Mouse (Mus musculus) megakaryocyte-erythroid progenitor cell, adult 5-6 weeks (primary cell): ENCODE measurements around the gene Zbed3. TPM values are rescaled to one million over a fixed set of nuclear protein-coding genes. Genes with fewer than 3 reads are reported as not detected.

Experiments used
- ATAC-seq: replicated peaks from 2 replicates; pipeline ENCODE4 v1.8.0; 2016; ENCODE audit warnings: mild to moderate bottlenecking, inconsistent platforms; ENCODE audit not compliant: severe bottlenecking, poor library complexity, low FRiP score, low TSS enrichment
- total RNA-seq, 2 experiments: library from RNA; stranded (forward) in 1 of 2; stranded (reverse) in 1 of 2; fragments of 200-1000, 215-1000 nt in 1 of 2; fragments of >200 nt in 1 of 2; fragmentation: Nextera tagmentation in 1 of 2; gene quantifications; 2 replicates each; pipeline ENCODE4 v1.2.3; 2014 to 2017

The Zbed3 gene
- total RNA-seq (2014; fragmentation: Nextera tagmentation) (13.3 and 15.1 TPM in 2 replicates), total RNA-seq (2017) (0.76 and 2.6 TPM in 2 replicates)

DNA sequence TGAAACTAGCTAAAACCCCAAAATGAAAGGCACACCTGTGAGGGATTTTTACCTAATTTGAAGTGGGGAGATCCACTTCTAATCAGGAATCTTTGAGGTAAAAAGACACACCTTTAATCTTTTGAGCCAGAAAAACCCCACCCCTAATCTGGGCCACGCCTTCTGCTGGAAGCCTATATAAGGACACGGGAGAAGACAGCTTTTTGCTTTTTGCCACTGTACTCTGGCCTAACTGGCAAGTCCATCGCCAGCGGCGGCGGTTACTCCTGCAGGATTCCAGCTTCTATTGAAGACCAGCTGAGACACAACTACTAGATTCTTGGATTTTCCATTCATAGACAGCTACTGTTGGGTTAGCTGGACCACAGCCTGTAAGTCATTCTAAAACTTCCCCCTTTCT lies at the start of gene Zbed3:
TSS of gene Zbed3 (plus strand) at position 213 of the 400 bp plus-strand sequence.
- ATAC-seq: no peak

DNA sequence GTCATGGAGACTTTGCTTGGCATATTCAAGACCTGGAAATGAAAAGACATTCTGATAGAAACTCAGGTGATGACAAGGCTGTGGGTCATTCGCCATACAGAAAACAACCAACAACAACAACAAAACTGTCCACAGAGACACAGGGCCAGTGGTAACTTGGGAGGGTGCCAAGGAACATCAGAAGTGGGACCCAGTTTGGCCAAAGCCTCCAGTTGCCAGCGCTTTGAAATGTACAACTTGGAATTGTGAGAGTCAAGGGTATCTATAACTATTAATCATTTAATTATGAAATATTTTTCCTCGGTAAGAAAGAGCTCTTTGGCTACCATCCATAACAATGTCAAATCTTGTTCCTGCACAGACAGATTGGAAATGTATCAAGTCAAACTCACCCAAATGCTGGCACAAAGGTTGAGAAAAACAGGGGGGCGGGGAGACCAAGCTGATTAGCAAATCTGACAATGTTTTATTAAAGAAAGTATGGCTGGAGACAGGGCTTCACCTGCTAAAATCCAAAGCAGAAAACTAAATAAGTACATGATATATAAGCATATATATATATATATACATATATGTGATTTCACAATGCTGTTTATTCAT lies 44.9 kb upstream of the Zbed3 start:
- no peak for ATAC-seq

DNA sequence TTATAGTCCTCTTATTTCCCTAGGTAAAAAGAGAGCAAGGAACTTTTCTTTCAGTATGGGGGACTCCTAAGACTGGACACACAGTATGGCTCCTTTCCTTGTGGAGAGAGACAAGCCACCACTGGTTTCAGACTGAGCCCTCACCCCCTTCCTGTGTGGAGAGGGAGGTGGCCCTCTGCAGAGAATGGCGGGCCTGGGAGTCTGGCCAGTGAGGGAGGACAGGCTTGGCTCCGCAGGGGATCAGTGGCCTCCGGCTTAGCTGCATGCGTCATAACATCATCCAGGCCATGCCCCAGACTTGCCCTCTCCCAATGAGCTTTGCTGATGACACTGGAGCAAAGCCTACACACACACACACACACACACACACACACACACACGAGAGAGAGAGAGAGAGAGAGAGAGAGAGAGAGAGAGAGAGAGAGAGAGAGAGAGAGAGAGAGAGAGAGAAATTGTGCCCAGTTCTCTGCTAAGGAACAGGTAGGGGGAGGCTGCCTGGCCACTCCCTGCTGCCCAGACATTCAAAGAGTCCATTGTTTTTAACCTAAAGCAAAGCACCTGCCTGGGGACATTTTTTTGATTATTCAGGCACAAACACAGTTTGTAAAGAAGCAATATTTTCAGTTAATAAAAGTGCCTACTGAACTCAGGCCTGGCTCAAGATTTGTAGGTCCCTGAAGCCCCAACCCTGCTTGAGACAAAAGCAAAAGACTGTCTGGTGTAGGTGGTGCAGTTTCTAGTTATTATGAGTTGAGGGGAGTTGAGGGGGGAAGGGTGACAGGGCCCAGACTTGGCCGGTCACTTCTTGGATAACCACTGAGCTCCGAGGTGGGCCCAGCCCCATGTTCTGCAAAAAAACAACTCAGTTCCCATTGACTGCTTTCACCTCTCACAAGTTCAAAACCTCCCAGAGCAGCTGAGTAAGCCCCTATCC lies 41.4 kb upstream of the Zbed3 start:
- ATAC-seq: no peak

DNA sequence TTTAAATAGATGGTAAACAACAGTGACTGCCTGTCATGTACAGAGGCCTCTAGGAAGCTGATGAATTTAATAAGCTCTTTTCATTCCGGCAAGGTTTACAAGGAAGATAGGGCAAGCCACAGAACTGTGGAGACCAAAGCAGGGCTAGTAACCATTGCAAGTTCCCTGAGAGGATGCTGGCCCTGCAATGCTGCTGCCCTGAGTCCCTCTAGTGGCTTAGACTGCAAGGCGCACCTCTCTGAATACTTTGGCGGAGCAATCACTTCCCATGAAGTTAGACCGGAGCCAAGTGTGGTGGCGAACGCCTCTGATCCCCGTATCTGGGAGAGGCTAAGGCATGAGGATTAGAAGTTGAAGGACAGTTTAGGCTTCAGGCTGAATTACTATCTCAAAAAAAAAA lies 36.4 kb upstream of the Zbed3 start:
- ATAC-seq: peak; percentile 82

DNA sequence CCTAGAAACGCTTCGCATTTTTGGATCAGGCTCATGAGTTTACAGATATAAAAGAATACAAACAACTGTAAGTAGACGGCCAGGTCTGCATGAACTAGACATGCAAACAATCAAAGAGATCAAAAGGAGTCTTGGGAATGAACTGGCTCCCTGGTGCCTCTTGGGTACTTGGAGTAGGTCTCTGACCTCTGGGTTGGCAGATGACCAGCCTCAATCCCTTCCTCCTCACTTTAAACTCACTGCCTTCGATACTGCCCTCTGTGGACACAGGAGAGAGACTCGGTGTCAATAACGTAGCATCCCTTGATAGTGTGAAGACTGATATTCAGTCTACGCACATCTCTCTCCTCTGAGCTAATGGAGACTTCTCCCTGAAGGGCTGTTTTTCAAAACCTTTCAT lies 35.4 kb upstream of the Zbed3 start:
- no peak for ATAC-seq

DNA sequence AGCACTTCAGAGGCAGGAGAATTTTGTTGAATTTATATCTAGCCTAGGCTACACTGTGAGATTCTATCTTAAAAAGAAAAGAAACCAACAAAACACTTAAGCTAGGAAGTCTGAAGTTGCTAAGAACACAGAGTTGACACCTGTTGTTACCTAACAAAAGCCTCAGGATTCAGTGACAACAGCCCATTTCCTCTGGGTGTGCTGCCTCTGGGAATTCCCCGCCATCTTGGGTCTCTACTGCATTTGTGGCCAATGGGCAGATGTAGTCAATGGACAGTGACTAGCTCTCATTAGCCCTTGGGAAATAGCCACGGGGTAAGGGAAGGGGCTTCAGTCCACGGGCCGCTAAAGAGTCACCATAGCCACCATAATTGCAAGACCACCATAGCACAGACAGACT lies 31.4 kb upstream of the Zbed3 start:
- no peak for ATAC-seq

DNA sequence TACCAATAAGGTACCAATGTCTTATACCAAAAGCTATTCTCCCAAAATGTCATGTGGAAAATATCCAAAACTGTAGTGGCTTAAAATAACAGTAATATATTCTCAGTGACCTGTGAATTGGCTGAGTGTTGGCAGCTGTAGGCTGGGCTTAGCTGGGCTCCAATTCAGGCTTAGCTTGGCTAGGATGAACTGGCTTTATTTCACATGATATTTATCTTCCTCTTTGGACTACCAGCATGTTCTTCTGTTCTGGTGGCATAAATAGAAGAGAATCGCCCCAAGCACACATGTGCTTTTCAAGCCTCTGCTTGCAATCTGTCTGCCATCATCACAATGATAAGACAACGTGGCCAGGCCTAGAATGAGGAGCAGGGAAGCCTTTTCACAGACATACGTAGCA lies 23.5 kb upstream of the Zbed3 start:
- no peak for ATAC-seq

DNA sequence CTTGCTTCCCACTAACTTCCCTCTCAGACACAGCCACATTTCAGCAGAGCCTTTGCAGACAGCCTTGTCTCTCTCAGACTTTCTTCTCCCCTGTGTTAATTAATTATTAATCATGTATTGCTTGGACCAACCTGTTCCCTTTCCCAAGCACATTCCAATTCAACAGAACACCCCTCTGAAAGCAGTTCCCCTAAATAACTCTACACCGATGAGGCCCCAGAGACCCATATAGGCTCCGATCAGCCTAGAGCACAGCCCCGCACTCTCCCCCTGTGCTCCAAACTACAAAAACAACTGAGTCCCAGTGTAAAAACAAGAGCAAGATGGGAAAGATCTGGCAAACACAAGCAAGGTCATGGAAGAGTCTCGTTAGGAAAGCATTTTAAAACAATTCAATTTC lies 16.8 kb upstream of the Zbed3 start:
- no peak for ATAC-seq

DNA sequence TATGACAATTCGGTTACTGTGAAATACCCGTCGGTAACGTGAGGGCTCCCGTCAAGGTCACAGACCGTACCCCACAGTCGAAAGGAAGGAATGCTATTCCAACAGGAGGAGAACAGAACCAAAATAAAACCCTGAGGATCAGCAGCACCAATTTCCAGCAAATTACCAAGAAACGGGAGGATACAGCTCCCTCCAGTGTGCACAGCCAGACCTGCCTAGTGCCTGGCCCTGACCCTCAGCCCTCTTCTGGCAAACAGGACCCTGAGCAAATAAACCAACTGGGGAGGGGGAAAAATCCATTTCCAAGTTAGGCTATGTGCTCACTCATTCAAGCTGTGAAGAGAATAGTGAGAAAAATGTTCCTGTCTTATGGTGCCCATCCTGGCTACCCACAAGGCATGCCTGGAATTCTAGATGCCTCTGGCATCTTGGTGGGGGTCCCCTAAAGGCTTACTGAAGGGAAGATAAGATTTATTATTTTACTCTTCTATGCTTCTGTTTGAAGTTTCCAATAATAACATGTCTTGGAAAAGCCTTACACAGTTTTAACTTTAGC lies 16.2 kb upstream of the Zbed3 start:
- ATAC-seq: no peak

DNA sequence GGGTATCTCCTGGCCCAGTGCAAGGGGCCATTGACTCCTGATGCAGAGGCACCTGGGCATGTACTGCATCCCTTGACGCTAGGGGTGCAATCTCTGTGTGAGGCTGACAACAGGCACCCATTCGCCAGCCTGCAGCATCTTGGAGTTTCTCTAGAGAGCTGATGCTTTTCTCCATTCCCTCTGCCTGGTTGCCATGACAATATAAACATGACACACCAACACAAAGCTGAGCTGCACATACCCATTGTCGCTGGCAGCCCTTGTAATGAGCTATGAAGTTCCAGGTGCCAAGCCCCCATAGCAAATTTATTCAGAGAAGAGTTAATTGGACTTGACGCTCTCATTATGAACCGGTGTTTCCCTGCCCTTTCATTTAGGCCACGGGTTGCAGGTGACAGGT lies 11.4 kb upstream of the Zbed3 start:
- ATAC-seq: no peak

DNA sequence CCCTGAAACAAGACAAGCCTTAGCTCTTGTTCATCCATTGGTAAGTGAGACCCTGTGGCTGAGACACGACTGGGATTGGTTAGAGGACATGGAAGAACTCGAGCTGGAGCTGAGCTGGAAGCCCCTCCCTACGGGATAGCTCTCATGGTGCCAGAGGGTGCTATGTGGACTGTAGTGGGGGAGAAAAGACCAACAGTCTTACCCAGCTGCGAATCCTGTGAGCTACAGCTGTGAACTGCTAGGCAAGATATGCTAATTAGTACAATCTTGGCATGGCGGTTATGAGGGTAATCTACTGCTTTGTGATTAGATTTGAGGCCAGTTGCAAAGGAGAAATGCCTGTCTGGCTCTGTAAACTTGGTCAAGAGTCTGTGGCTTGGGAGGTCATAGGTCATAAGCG lies 4.3 kb upstream of the Zbed3 start:
- ATAC-seq: peak; percentile 28; the same call in 1 of the 2 replicates

DNA sequence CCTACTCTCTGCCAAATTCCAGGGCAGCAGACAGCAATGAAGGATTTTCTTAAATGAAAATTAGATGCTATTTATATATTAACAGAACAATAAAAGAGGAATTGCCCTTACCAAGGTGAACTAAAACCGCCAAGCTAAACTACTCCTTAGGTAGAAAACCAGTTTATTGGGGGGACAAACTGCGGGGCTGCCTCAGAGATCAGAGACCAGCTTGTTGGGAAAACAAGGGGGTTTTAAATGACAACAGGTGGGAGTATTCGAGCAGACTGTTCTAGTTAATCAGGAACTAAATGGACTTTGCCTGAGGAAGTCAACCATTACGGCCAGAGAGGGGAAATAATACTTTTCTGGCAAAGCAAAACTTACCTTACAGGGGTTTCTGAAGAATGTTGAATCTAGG lies 3.0 kb upstream of the Zbed3 start:
- no peak for ATAC-seq

DNA sequence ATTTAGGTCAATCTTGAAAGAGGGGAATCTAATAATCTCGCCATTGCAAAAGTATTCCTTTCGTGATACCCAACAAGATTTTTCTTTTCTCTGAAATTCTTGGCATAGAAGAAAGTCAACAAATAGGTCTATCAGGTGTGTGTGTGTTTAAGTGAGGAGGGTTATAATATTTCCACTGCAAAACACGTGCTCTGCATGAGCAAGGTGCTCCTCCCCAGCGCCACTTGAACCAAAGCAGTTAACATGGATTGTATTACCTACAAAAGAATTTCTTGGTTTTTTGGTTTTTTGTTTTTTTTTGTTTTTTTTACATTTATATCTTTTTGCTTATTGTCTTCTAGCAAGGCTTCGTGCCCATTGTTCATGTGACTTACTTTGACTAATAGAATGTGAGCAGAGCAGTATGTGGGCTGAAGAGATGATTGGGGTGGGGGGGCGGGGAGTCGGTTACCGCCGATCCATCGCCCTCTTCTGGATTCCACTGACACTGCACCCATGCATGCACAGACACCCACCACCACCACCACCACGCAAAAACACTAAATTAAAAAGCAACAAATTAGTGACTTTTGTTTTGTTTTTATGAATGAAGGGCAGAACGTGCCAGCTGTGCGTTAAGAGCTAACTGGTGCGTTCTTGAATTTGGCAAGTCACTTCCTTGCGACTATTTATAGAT lies 676 bp downstream of the Zbed3 start:
- no peak; the same call in 1 of the 2 replicates for ATAC-seq

DNA sequence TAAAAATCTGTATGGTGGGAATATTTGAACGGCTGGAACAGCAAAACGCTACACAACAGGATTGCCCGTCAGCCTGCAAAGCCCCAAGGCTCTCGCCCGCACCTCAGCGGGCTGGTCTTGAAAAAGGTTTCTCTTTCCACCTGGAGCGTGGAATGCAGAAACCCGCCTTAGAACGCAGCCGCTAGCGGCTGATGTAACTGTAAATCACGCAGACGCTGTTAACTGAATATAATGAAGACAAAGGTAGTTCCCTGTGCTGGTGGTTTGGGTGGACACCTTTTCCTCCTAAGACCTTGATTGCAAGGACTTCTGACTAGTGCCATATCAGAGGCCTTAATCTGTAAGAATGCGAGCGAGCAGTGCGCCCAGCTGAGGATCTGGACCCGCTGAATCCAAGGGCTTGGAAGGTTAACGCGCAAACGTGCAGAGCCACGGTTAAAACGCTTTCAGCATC lies 1.2 kb downstream of the Zbed3 start:
- peak; percentile 47 for ATAC-seq

DNA sequence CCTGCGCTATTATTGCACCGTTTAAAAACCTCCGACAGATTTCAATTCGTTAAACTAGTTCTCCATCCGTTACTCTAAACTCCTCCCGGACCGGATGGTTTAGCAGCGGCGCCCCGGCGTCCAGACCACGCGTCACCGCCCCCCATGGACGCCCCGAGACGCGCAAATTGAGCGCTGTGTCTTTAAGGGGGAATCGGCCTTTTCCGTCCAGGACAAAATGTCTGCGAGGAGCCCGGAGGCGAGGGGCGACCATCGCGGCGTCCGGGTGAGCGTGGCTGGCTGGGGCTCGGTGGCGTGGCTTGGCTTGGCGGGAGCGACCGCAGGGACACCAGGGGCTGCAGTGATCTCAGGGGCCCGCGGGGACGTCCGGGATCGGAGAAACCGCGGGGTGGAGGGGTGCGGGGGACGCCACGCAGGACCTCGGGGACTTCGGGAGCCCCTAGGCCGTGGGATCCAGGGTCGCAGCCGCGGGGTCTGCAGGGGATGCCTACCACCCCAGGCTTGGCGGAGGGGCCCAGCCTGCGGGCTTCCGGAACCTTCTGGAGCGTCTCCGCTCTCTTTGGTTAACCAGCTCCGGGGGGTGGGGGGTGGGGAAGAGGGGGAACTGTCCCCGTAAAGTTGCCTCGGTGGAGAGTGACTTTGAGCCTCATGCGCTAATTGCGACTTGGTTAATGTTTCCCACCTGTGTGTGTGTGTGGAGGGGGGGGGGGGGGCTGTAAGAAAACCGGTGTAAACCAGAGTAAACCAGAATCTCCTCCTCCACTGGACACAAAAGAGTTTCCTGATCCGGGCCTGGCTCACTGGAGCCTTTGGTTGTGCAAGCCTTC lies 1.9 kb downstream of the Zbed3 start:
- ATAC-seq: peak; percentile 38

DNA sequence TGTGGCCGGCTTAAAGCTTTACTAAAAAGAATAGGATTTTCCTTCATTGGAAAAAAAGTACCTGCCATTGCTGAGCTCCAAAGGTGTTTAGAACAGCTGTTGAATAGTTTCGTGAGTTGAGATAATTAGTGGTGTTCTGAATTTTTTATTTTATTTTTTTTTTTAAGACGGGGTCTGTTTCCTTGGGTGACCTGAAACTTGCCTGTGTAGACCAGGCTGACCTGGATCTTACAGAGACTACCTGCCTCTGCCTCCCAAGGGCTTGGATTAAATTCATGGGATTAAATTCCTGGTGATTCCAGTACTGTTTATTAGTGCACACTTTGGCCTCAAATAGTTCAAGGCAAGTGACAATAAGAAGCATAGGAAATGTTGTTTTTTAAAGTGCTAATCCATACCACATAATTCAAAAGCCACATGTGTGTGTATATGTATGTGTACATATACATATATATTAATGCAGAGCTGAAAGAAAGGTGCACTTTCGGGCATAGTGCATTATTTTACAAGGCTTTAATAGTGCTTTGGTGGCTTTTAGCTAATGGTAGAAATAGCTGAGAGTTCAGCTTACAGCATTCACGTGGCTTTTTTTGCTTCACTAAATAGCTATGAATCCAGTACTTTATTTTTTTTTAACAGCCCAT lies 2.6 kb downstream of the Zbed3 start:
- no peak for ATAC-seq

DNA sequence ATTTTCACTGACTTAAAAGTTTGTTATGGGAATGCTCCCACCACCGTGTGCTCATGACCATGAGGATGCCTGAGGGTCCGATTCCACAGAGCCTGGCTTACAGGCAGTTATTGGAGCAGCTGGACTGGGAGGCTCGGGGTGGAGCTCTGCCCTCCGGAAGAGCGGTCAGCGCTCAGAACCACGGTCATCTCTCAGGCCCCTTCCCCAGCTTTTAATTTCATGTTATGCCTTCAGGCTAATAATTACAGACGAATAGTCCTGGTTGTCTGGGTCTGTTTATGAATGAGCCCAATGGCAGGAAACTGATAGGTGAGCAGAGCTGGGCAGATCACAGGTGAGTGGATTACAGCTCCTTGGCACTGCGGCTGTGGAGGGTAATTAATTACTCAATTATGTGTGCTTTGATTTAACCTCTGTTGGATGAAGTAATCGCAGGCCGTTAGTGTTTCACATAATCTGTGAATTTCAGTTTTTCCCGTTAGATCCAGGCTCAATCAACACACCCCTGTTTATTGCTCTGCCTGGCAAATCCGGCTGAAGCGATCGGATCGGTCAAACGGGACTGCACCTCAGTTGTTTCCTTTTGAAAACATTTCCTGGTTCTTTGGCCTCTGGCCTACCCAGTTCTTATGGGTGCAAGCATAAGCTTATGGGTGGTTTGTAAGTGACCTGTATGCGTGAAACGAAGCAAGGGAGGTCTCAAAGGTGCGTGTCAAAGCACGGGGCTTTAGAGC lies 3.4 kb downstream of the Zbed3 start:
- ATAC-seq: no peak

DNA sequence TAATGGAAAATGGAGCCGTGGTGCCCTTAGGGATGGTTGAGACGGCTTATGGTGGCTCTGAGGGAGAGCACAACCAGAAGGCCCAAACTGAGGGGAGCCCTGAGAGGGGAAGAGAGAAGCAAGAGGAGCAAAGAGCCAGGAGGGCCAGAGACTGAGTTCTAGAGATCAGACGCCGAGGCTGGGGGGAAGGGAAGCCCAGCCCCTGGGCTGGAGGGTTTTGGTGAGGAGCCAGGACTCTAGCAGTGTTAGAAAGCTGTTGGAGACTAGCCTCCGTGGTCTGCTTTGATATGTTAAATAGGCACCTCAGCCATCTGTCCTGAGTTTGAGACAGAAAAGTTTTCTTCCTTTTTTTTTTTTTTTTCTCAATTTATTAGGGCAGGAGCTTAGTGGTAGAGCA lies 3.9 kb downstream of the Zbed3 start:
- 0 out of 2 replicates have a peak, but pooled peaks have one; percentile 8 for ATAC-seq
